Mouse (Mus musculus) heart, embryonic 11.5 days (tissue): ENCODE data around the gene Gnaq. TPM values are rescaled to one million over a fixed set of nuclear protein-coding genes. Genes with fewer than 3 reads are reported as not detected.

Source experiments
- ATAC-seq: fragments of 200-750 bp; cut with Nextera tagmentation; replicated peaks from 2 replicates; pipeline ENCODE4 v1.8.0; 2017; ENCODE audit warnings: moderate library complexity; ENCODE audit not compliant: insufficient number of reproducible peaks, low FRiP score, low TSS enrichment
- H3K27ac ChIP-seq: fragments of 300-500 bp; sonication (generic); 2 replicates; pipeline ENCODE4 v1.5.1; 2014; ENCODE audit warnings: mild to moderate bottlenecking, low read depth, low read length
- H3K27me3 ChIP-seq: fragments of 300-500 bp; sonication (generic); 2 replicates; pipeline ENCODE4 v1.6.1; 2014; ENCODE audit warnings: mild to moderate bottlenecking, low read length, mixed read lengths; ENCODE audit not compliant: control insufficient read depth, insufficient read depth
- H3K36me3 ChIP-seq: fragments of 300-500 bp; sonication (generic); 2 replicates; pipeline ENCODE4 v1.6.1; 2014; ENCODE audit warnings: mild to moderate bottlenecking, low read length, moderate library complexity, mixed read lengths; ENCODE audit not compliant: control insufficient read depth, insufficient read depth
- H3K4me1 ChIP-seq: fragments of 300-500 bp; sonication (generic); 2 replicates; pipeline ENCODE4 v1.6.1; 2014; ENCODE audit warnings: low read length; ENCODE audit not compliant: control insufficient read depth, insufficient read depth
- H3K4me2 ChIP-seq: fragments of 300-500 bp; sonication (generic); 2 replicates; pipeline ENCODE4 v1.6.1; 2014; ENCODE audit warnings: mild to moderate bottlenecking, moderate library complexity
- H3K4me3 ChIP-seq: fragments of 300-500 bp; sonication (generic); 2 replicates; pipeline ENCODE4 v1.5.1; 2014; ENCODE audit warnings: low read depth, low read length
- H3K9ac ChIP-seq: fragments of 300-500 bp; sonication (generic); 2 replicates; pipeline ENCODE4 v1.6.1; 2014; ENCODE audit warnings: mild to moderate bottlenecking, low read depth, low read length, moderate library complexity
- H3K9me3 ChIP-seq: fragments of 300-500 bp; sonication (generic); replicated peaks from 2 replicates; pipeline ENCODE4 v1.6.1; 2016; ENCODE audit warnings: low read length; ENCODE audit not compliant: control insufficient read depth
- WGBS: fragments of 180-500 bp; shearing (Covaris S2); extraction: QIAGEN DNeasy Blood & Tissue Kit; methylation state at CpG from one replicate; pipeline ENCODE4 v1.1.7; 2014; ENCODE audit not compliant: insufficient replicate concordance; 5-methylcytosine and 5-hydroxymethylcytosine counted together
- microRNA-seq: library from miRNA; unstranded; fragments of <30 nt; microRNA quantifications from one replicate; pipeline ENCODE4, GENCODE M21; 2016; ENCODE audit warnings: borderline number of aligned reads
- polyA plus RNA-seq: library from polyadenylated mRNA; unstranded; fragments of >200 nt; fragmentation: Nextera tagmentation; extraction: Ambion mirVana; gene quantifications from 2 replicates; pipeline ENCODE4 v1.2.1, GENCODE M21; 2014

Gene Gnaq
- polyA plus RNA-seq, 1 experiment from 2014 or later = 9.2 TPM

- H3K27ac ChIP-seq = no peak within 1 kb of the TSS
- H3K4me3 ChIP-seq = peak within 1 kb of the TSS; percentile 46
- 2% methylated on average over 27 of the region's 27 CpGs for WGBS
- H3K9me3 ChIP-seq = no peaks in the 10 kb centered on the region
- no peak within 1 kb of the TSS for H3K9ac ChIP-seq
- ATAC-seq = peak; percentile 51; the same call in 1 of the 2 replicates
- H3K4me2 ChIP-seq = peak within 1 kb of the TSS; percentile 93
- H3K4me1 ChIP-seq = peaks cover 21% of the 10 kb centered on the region
- no peaks in the 10 kb centered on the region for H3K36me3 ChIP-seq
- peaks cover 14% of the 10 kb centered on the region for H3K27me3 ChIP-seq
These were observed 303.1 kb downstream of the Gnaq start, which contains the start of gene Gna14 for GRCm38 (mm10) chr19:16435531-16436231. TSS of gene Gna14 (plus strand) at chr19:16435762.

DNA sequence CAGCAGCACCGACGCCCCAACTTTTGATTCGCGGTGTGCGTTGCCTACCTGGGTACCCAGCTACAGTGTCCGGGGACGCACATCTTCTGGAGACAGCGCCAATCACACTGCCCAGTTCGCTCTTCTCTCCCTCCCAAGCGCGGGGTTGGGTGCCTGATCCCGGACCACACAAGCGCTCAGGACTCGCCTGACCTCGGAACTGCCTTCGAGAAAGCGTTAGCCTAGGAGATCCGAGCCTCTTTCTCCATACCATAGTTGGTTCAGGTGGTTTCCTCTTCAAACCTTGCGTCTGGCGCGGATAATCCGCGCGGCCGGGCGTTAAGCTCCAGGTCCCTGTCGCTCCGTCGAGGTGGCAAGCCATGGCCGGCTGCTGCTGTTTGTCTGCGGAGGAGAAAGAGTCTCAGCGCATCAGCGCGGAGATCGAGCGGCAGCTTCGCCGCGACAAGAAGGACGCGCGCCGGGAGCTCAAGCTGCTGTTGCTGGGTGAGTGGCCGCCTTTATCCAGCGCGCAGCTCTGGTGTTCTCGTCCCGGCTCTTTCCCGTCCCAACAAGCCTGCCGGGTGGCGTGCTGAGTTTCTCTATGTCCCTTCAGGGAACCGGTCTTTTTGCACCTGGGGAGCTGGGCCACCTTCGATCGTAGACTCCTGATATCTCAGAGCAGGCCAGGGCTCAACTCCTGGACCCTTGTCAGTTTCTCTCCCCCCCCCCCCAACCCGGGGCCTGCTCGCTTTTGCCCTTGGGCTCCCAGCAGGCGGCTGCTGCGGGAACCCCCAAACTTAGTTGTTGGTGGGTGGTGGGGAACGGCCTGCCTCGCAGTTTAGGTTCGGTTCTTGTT, 303.9 kb downstream of the Gnaq start:
- Histone ChIP-seq H3K9ac (no peak overlapping the region), H3K4me1 (peaks cover 21% of the 10 kb centered on the region), H3K4me2 (peak overlapping the region; percentile 93), H3K9me3 (no peaks in the 10 kb centered on the region), H3K4me3 (peak overlapping the region; percentile 46), H3K27ac (no peak overlapping the region), H3K36me3 (no peaks in the 10 kb centered on the region), H3K27me3 (peaks cover 14% of the 10 kb centered on the region)
- 4% methylated on average over 61 of the region's 61 CpGs for WGBS
- no peak for ATAC-seq

Small RNAs within 50 kb of the gene (microRNA-seq; reads per million reads assigned to microRNA genes)
- not detected for gene Mir496b

Other genes with a start within 250 kb of the Gnaq start
- 47.2 and 52.8 TPM in 2 replicates for gene Psat1, start 185.5 kb upstream of the Gnaq start, polyA plus RNA-seq
- gene Cep78, start 147.8 kb upstream of the Gnaq start, polyA plus RNA-seq = 16.3 and 17.8 TPM in 2 replicates